Mouse (Mus musculus) E14TG2a.4 (cell line): ENCODE measurements around the gene Kcnh1.

ENCODE experiments used
- CTCF ChIP-seq: conservative IDR thresholded peaks from 2 replicates; pipeline ENCODE4 v1.5.1; 2014; ENCODE audit warnings: low read length
- NANOG ChIP-seq: IDR thresholded peaks from 2 replicates; pipeline ENCODE4 v1.6.1; 2014; ENCODE audit warnings: borderline replicate concordance, low read length, mixed read lengths
- POU5F1 ChIP-seq: IDR thresholded peaks from 2 replicates; pipeline ENCODE4 v1.6.1; 2014; ENCODE audit warnings: low read length, borderline replicate concordance

GRCm38 (mm10) chr1:192202936-192203335 lies 12.4 kb downstream of the Kcnh1 start:
- TF ChIP-seq CTCF (no peak), POU5F1 (no peak), NANOG (no peak)
